Mouse (Mus musculus) frontal cortex, postnatal 25 days (tissue): ENCODE measurements around the gene Oscp1.
"Not testable (repeated sequence)": the region's sequence is repeated elsewhere in the genome, so short reads cannot be mapped to it uniquely, and the experiment has no call there.

Experiments
- DNase-seq, 2 experiments: peaks; one replicate each; pipeline ENCODE4 v3.0.0; 2022; ENCODE audit warnings: low spot score in 2 of 2

Gene Oscp1

GRCm38 (mm10) chr4:126083021-126083420, 24.7 kb downstream of the Oscp1 start:
- DNase-seq: no peak

- no peak for DNase-seq
These were observed 26.0 kb downstream of the Oscp1 start for GRCm38 (mm10) chr4:126084382-126084781.

GRCm38 (mm10) chr4:126085996-126086576, 27.7 kb downstream of the Oscp1 start:
- peak; percentile 54 to 66 for DNase-seq

GRCm38 (mm10) chr4:126090101-126090847, 31.9 kb downstream of the Oscp1 start:
- DNase-seq: no peak

GRCm38 (mm10) chr4:126090848-126091124, 32.4 kb downstream of the Oscp1 start:
- no peak for DNase-seq

GRCm38 (mm10) chr4:126091873-126092272, 33.5 kb downstream of the Oscp1 start:
- no peak for DNase-seq

- DNase-seq: not testable (repeated sequence)
These were observed 37.5 kb downstream of the Oscp1 start for GRCm38 (mm10) chr4:126095622-126096430.

- DNase-seq: peak; percentile 89 to 91
These were observed 38.2 kb downstream of the Oscp1 start, which contains the start of gene Lsm10 for GRCm38 (mm10) chr4:126096464-126097111. Gene Lsm10 (plus strand): TSS chr4:126096623.

- no peak for DNase-seq
These were observed 39.4 kb downstream of the Oscp1 start for GRCm38 (mm10) chr4:126097711-126098253.

GRCm38 (mm10) chr4:126099365-126099764, 41.0 kb downstream of the Oscp1 start:
- no peak for DNase-seq

GRCm38 (mm10) chr4:126100764-126101163, 42.4 kb downstream of the Oscp1 start:
- DNase-seq: no peak

- DNase-seq: no peak
These were observed 43.9 kb downstream of the Oscp1 start for GRCm38 (mm10) chr4:126102061-126102841.

- DNase-seq: peak; percentile 60 to 71
These were observed 44.8 kb downstream of the Oscp1 start for GRCm38 (mm10) chr4:126103057-126103581.

- DNase-seq: peak; percentile 83 to 90
These were observed 45.3 kb downstream of the Oscp1 start, which contains the start of gene Stk40 for GRCm38 (mm10) chr4:126103590-126104068. Gene Stk40 (plus strand): TSS chr4:126103957.

- no peak for DNase-seq
These were observed 46.1 kb downstream of the Oscp1 start for GRCm38 (mm10) chr4:126104261-126105075.

- DNase-seq: no peak
These were observed 46.9 kb downstream of the Oscp1 start for GRCm38 (mm10) chr4:126105131-126105783.

GRCm38 (mm10) chr4:126108061-126108740, 49.8 kb downstream of the Oscp1 start:
- DNase-seq: no peak

GRCm38 (mm10) chr4:126109613-126110373, 51.4 kb downstream of the Oscp1 start:
- no peak for DNase-seq
